Mouse (Mus musculus) macrophage (primary cell): ENCODE measurements around the gene Eri3. TPM values are rescaled to one million over a fixed set of nuclear protein-coding genes. Genes with fewer than 3 reads are reported as not detected.

Source experiments
- H3K27ac ChIP-seq: fragments of 350-480 bp; formaldehyde crosslinking; 2 replicates; pipeline ENCODE4 v1.9.0; 2021
- H3K36me3 ChIP-seq: fragments of 350-480 bp; formaldehyde crosslinking; 2 replicates; pipeline ENCODE4 v1.9.0; 2021; ENCODE audit errors: inconsistent target
- H3K4me3 ChIP-seq: fragments of 350-480 bp; formaldehyde crosslinking; 2 replicates; pipeline ENCODE4 v1.9.0; 2021; ENCODE audit errors: inconsistent target
- H3K79me2 ChIP-seq: fragments of 350-480 bp; formaldehyde crosslinking; 2 replicates; pipeline ENCODE4 v1.9.0; 2021; ENCODE audit errors: inconsistent target
- WGBS: methylation state at CpG from one replicate; pipeline ENCODE4 v1.1.7; 2026; ENCODE audit warnings: inconsistent platforms; ENCODE audit not compliant: missing documents; 5-methylcytosine and 5-hydroxymethylcytosine counted together
- polyA plus RNA-seq: library from polyadenylated mRNA; stranded (reverse); fragments of 250-400 nt; gene quantifications from 3 replicates; pipeline ENCODE4 v1.2.4, GENCODE M21; 2018; ENCODE audit warnings: inconsistent platforms

Eri3 gene
- polyA plus RNA-seq, 1 experiment from 2014 or later: 27.9 TPM

- H3K36me3 ChIP-seq: peaks cover 22% of the 10 kb centered on the region; the same call in 1 of the 2 replicates
- no peaks in the 10 kb centered on the region for H3K79me2 ChIP-seq
- H3K27ac ChIP-seq: no peak overlapping the region
- H3K4me3 ChIP-seq: no peak overlapping the region
- WGBS: 92% methylated on average over 7 of the region's 7 CpGs
Measured at GRCm38 (mm10) chr4:117599986-117600565, 49.9 kb downstream of the Eri3 start.

GRCm38 (mm10) chr4:117601338-117601776 is 51.2 kb downstream of the Eri3 start:
- 85% methylated on average over 5 of the region's 5 CpGs for WGBS
- H3K36me3 ChIP-seq: peaks cover 17% of the 10 kb centered on the region; the same call in 1 of the 2 replicates
- no peaks in the 10 kb centered on the region for H3K79me2 ChIP-seq
- H3K4me3 ChIP-seq: no peak overlapping the region
- H3K27ac ChIP-seq: no peak overlapping the region

- Histone ChIP-seq H3K36me3 (no peaks in the 10 kb centered on the region; the same call in 1 of the 2 replicates), H3K4me3 (no peak overlapping the region), H3K27ac (no peak overlapping the region), H3K79me2 (no peaks in the 10 kb centered on the region)
- WGBS: 84% methylated on average over 16 of the region's 16 CpGs
Measured at GRCm38 (mm10) chr4:117605099-117605953, 55.2 kb downstream of the Eri3 start.

- no peak overlapping the region for H3K27ac ChIP-seq
- no peaks in the 10 kb centered on the region; the same call in 1 of the 2 replicates for H3K36me3 ChIP-seq
- H3K79me2 ChIP-seq: no peaks in the 10 kb centered on the region
- WGBS: 100% methylated on average over 1 of the region's 1 CpGs
- H3K4me3 ChIP-seq: no peak overlapping the region
Measured at GRCm38 (mm10) chr4:117605954-117606227, 55.7 kb downstream of the Eri3 start.

GRCm38 (mm10) chr4:117606831-117607610 is 56.9 kb downstream of the Eri3 start:
- Histone ChIP-seq H3K4me3 (no peak overlapping the region), H3K36me3 (peaks cover 8% of the 10 kb centered on the region; the same call in 1 of the 2 replicates), H3K27ac (no peak overlapping the region), H3K79me2 (no peaks in the 10 kb centered on the region)
- WGBS: 96% methylated on average over 5 of the region's 5 CpGs

- Histone ChIP-seq H3K4me3 (no peak overlapping the region), H3K79me2 (no peaks in the 10 kb centered on the region), H3K27ac (no peak overlapping the region), H3K36me3 (peaks cover 12% of the 10 kb centered on the region; the same call in 1 of the 2 replicates)
- 95% methylated on average over 8 of the region's 9 CpGs for WGBS
Measured at GRCm38 (mm10) chr4:117608265-117608664, 58.1 kb downstream of the Eri3 start.

GRCm38 (mm10) chr4:117609371-117610039 is 59.3 kb downstream of the Eri3 start:
- Histone ChIP-seq H3K27ac (no peak overlapping the region), H3K79me2 (no peaks in the 10 kb centered on the region), H3K36me3 (peaks cover 20% of the 10 kb centered on the region; the same call in 1 of the 2 replicates), H3K4me3 (no peak overlapping the region)
- 91% methylated on average over 7 of the region's 7 CpGs for WGBS

GRCm38 (mm10) chr4:117611385-117611784 is 61.2 kb downstream of the Eri3 start:
- no peak overlapping the region for H3K27ac ChIP-seq
- H3K79me2 ChIP-seq: no peaks in the 10 kb centered on the region
- 84% methylated on average over 4 of the region's 4 CpGs for WGBS
- H3K36me3 ChIP-seq: peaks cover 35% of the 10 kb centered on the region; the same call in 1 of the 2 replicates
- H3K4me3 ChIP-seq: no peak overlapping the region

- Histone ChIP-seq H3K27ac (no peak overlapping the region), H3K79me2 (no peaks in the 10 kb centered on the region), H3K36me3 (peaks cover 39% of the 10 kb centered on the region; the same call in 1 of the 2 replicates), H3K4me3 (no peak overlapping the region)
- WGBS: 65% methylated on average over 2 of the region's 2 CpGs
Measured at GRCm38 (mm10) chr4:117611814-117612213, 61.6 kb downstream of the Eri3 start.

- 94% methylated on average over 4 of the region's 5 CpGs for WGBS
- Histone ChIP-seq H3K79me2 (no peaks in the 10 kb centered on the region), H3K4me3 (no peak overlapping the region), H3K36me3 (peaks cover 39% of the 10 kb centered on the region; the same call in 1 of the 2 replicates), H3K27ac (no peak overlapping the region)
Measured at GRCm38 (mm10) chr4:117612713-117613112, 62.5 kb downstream of the Eri3 start.

- 91% methylated on average over 4 of the region's 4 CpGs for WGBS
- Histone ChIP-seq H3K79me2 (no peaks in the 10 kb centered on the region), H3K36me3 (peaks cover 39% of the 10 kb centered on the region; the same call in 1 of the 2 replicates), H3K4me3 (no peak overlapping the region), H3K27ac (no peak overlapping the region)
Measured at GRCm38 (mm10) chr4:117613153-117613773, 63.1 kb downstream of the Eri3 start.

GRCm38 (mm10) chr4:117616600-117616999 is 66.4 kb downstream of the Eri3 start:
- WGBS: 96% methylated on average over 4 of the region's 4 CpGs
- H3K27ac ChIP-seq: no peak overlapping the region
- H3K4me3 ChIP-seq: no peak overlapping the region
- no peaks in the 10 kb centered on the region for H3K79me2 ChIP-seq
- H3K36me3 ChIP-seq: peaks cover 36% of the 10 kb centered on the region; the same call in 1 of the 2 replicates

GRCm38 (mm10) chr4:117622270-117622669 is 72.1 kb downstream of the Eri3 start:
- 93% methylated on average over 5 of the region's 5 CpGs for WGBS
- no peaks in the 10 kb centered on the region for H3K79me2 ChIP-seq
- peaks cover 16% of the 10 kb centered on the region; the same call in 1 of the 2 replicates for H3K36me3 ChIP-seq
- H3K27ac ChIP-seq: no peak overlapping the region
- no peak overlapping the region for H3K4me3 ChIP-seq

GRCm38 (mm10) chr4:117623025-117623424 is 72.9 kb downstream of the Eri3 start:
- no peak overlapping the region for H3K27ac ChIP-seq

More at GRCm38 (mm10) chr4:117623025-117623424, 72.9 kb downstream of the Eri3 start:
- H3K36me3 ChIP-seq: peaks cover 16% of the 10 kb centered on the region; the same call in 1 of the 2 replicates
- 88% methylated on average over 2 of the region's 2 CpGs for WGBS
- no peak overlapping the region for H3K4me3 ChIP-seq
- no peaks in the 10 kb centered on the region for H3K79me2 ChIP-seq
